Mouse (Mus musculus): ENCODE measurements around the gene Ctbp2.

- TF ChIP-seq USF1 (IDR thresholded peaks at IDR 0.05; ENCODE audit: low read depth) (no peak), MYOD1 (IDR thresholded peaks at IDR 0.05; ENCODE audit: control insufficient read depth, insufficient read length, low read depth) (no peak), FOSL1 (IDR thresholded peaks at IDR 0.05; ENCODE audit: insufficient read depth, low read length, poor library complexity, severe bottlenecking) (no peak), CTCF (IDR thresholded peaks at IDR 0.05; ENCODE audit: control insufficient read depth, insufficient read depth, insufficient read length) (no peak), CEBPB (IDR thresholded peaks at IDR 0.05; ENCODE audit: low read depth) (no peak), MAX (IDR thresholded peaks at IDR 0.05) (no peak)
Observed at GRCm38 (mm10) chr7:133062055-133062454, 62.1 kb downstream of the Ctbp2 start.
